Mouse (Mus musculus): ENCODE data around the gene Jade1.

Jade1 gene

DNA sequence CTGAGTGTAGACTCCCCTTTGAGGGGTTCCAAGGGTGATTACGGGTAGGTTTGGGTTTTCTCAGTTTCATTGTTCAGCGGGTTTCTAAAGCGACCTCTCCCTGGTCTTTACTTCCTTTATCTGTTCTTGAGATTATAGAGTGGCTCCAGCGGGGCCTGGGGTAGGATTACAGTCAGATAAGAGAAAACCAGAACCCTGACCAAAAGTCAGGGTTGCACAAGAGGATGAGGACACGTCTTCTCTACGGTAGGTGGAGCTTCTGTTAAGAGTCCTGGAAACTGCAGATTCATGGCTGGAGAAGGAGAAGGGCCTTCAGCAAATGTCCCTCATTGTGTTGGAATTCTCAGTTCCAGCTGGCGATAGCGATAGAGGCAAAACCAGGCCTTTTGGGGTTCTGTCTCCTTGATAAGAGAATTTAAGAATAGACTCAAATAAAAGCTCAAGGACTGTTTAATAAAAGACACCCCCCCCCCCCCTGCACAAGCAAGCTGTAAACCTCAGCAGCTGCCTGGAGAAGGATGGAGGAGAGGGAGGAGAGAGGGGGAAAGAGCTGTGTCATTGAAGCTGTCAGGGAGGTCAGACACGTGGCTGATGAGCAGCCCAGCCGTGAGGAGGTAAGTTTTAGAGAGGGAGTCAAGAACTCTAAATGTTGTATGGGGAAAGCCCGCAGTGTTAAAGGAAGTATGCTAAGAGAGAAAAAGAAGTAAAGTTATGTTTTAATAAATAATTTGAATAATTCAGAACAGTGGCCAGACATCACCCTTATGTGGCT is 2.6 kb upstream of the Jade1 start:
- no peak for DNase-seq

DNA sequence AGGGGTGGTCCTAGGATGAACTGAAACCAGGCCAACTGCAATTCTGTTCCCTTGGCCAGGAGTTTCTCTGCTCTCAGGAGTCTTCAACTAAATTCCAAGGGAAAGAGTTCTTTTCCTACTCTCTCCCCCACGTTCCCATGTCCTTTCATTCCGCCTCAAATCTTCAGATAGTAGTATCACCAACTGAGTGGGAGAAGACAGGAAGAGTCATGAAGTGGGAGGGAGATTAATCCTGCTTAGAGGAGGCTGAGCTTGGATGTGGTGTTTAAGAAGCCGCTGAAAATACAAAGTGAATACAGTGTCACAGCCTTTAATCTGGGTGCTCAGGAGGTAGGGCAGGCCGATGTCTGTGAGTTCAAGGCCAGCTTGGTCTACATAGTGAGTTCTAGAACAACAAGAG is 1.9 kb upstream of the Jade1 start:
- no peak for DNase-seq

GRCm38 (mm10) chr3:41554480-41555475 is 753 bp upstream of the Jade1 start:
- DNase-seq = no peak

GRCm38 (mm10) chr3:41556451-41557266 is 1.1 kb downstream of the Jade1 start:
- DNase-seq = no peak

- no peak for DNase-seq
Observed at GRCm38 (mm10) chr3:41557267-41557995, 1.9 kb downstream of the Jade1 start.

DNA sequence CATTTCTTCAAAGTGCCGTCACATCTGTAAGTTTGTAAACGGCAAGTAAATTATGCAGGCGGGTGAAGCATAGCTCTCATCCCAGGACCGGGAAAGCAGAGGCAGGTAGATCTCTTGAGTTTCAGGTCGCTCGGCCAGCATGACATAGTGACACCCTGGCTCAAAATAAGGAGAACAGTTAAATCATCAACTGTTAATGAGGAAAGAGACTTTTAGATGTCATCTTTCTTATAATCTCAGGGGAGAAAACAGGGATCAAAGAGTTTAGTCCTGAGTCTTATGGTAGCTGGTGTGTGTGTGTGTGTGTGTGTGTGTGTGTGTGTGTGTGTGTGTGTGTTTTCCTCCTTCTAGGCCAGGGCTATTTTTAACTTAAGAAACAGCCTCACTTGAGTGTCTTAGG is 5.0 kb downstream of the Jade1 start:
- no peak for DNase-seq

GRCm38 (mm10) chr3:41561787-41562186 is 6.3 kb downstream of the Jade1 start:
- DNase-seq = no peak

- DNase-seq = peak; percentile 84
Observed at GRCm38 (mm10) chr3:41563211-41563931, 7.8 kb downstream of the Jade1 start.

DNA sequence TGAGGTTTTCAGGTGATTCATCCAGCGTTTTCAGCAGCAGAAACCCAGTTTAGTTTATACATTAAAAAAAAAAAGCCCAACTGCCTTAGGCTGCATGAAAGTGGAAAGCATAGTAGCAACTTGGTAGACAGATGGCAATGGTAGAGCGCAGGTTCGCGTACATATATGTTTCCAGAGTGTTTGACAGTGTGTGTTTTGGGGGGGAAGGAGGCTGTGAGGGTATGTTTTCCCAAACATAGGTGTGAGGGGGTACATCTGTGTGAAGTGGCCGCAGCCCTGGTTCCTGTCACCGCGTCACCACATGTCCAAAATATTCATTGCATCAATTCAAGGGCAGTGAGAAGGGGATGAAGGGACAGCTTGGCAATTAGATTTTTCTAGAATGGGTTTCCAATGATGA is 8.5 kb downstream of the Jade1 start:
- peak; percentile 48 for DNase-seq

DNA sequence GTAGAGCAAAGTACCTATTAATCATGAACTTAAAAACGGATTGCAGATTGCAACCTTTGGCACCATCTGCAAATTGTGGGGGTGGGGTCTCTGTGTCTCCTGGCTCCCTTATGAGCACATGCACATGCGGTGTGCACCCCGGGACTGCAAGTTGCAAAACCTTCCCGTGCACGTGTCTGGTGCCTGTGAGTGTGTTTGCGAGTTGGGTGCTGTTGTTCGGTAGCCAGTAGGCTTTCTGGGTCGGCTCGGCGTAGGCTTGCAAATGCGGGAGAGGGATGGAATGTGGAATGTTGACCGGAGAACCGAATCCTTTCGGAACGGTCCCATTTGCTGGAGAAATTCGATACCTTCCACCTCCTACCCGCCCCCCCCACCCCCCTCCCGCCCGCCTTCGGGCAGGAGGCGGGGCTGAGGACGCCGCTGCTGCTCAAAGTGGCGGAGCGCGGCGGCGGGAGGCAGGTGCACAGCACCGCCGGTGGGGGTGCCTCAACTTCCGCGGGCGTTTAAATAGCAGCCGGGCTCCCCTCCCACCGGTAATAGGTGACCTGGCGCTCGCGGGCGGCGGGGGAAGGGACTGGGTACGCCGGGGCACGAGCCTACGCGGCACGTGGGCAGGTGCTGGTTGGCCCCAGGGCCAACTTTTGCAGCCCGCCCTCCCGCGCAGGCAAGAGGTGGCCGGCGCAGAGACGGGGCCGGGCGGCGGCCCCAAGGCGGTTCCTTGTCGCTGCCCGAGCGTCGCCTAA is 9.1 kb downstream of the Jade1 start:
- peak; percentile 91 for DNase-seq

GRCm38 (mm10) chr3:41565410-41565823 is 9.9 kb downstream of the Jade1 start:
- DNase-seq = peak; percentile 86

GRCm38 (mm10) chr3:41565955-41566354 is 10.4 kb downstream of the Jade1 start:
- DNase-seq = peak; percentile 84

GRCm38 (mm10) chr3:41569943-41570342 is 14.4 kb downstream of the Jade1 start:
- no peak for DNase-seq

GRCm38 (mm10) chr3:41572131-41572530 is 16.6 kb downstream of the Jade1 start:
- no peak for DNase-seq

DNA sequence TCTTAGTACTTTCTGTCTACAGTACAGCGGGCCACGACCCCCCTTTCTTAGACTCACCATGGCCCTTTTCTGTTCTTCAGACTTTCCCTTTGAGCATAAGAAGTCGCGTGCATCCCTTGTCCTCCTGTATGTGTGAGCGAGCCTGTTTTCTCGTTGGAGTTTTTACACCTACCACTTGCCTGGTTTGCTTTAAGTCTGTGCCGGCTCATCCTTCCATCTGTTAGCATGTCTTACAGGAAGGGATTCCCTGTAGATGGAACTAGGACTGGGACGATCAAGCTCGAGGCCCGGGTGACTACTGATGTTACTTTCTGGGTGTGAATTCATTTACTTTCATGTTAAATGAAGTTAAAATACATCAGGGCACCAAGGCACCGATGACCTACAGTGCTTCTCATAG is 17.4 kb downstream of the Jade1 start:
- no peak for DNase-seq

GRCm38 (mm10) chr3:41574208-41574607 is 18.7 kb downstream of the Jade1 start:
- no peak for DNase-seq

DNA sequence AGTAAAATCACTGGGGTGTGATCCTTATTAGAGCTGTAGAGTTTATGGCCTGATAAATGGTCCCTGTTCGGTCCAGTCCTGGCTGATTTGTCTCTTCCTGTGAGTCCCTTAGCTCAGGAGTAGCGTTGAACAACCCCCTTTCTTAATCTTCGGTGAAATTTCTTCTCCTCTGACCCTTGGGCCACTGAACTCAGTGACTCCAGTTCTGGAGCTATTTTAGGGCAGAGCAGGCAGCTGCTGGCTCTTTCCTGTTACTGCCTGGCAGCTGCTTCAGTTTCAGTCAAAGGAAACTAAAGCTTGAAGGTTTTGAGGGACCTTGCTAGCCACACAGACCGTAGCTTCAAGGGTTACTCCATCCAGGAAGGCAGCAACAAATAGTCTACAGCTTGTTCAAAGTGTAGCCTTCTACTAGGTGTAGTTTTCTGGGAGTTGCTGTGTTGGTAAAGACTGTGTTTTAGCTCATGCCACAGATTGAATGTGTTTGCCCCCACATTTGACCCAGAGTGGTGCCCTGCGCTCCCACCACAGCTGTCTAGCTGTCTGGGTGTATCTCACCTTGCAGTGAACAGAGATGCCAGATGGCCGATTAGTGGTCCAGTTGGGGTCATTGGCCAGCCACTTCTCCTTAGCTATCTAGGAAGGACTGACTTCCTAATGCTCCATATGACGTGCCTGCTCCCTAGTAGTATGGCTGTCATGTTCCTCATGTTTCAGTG is 19.3 kb downstream of the Jade1 start:
- no peak for DNase-seq

GRCm38 (mm10) chr3:41575971-41576370 is 20.4 kb downstream of the Jade1 start:
- DNase-seq = no peak

DNA sequence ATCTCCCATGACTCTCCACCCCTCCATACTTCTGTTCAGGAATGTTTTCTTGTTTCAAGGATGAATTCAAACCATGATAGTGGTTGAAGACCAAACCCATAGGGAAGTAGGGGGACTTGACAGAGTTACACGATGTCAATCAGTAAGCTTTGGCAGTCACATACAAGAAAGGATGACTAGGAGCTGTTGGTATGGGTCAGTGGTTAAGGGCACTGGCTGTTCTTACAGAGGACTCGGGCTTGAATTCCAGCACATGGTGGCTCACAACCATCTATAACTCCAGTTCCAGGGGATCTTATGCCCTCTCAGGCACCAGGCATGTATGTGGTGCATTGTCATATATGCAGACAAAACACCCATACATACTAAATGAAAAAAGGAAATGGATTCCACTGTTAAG is 21.7 kb downstream of the Jade1 start:
- no peak for DNase-seq

GRCm38 (mm10) chr3:41579873-41580272 is 24.3 kb downstream of the Jade1 start:
- no peak for DNase-seq
